Mouse (Mus musculus) frontal cortex, postnatal 25 days (tissue): ENCODE measurements around the gene Mapk10.

Experiments
- DNase-seq, 2 experiments: peaks; one replicate each; pipeline ENCODE4 v3.0.0; 2022; ENCODE audit warnings: low spot score in 2 of 2

The Mapk10 gene

GRCm38 (mm10) chr5:102868196-102868595 lies 342.9 kb downstream of the Mapk10 start:
- DNase-seq: no peak

GRCm38 (mm10) chr5:102859749-102860148 lies 351.4 kb downstream of the Mapk10 start:
- no peak for DNase-seq

GRCm38 (mm10) chr5:102858047-102858446 lies 353.1 kb downstream of the Mapk10 start:
- DNase-seq: no peak
